Mouse (Mus musculus) neural tube, embryonic 15.5 days (tissue): ENCODE measurements at regions not wholly inside any gene's neighbourhood (a gene's known extent, or its start where the extent isn't known, plus 50 kb on each side); places are given as distances from the start of the nearest gene placed in this dataset.
A peak's percentile ranks its signal among the peaks of the same experiment; 100 is the strongest.
"Not testable (repeated sequence)": the region's sequence is repeated elsewhere in the genome, so short reads cannot be mapped to it uniquely, and the experiment has no call there.

Experiments
- ATAC-seq: fragments of 200-750 bp; cut with Nextera tagmentation; 2 replicates; pipeline ENCODE4 v1.8.0; 2017; ENCODE audit warnings: mild to moderate bottlenecking, moderate TSS enrichment, moderate library complexity; ENCODE audit not compliant: low FRiP score
- H3K27ac ChIP-seq: fragments of 300-500 bp; sonication (generic); replicated peaks from 2 replicates; pipeline ENCODE4 v1.5.1; 2015; ENCODE audit warnings: mild to moderate bottlenecking, inconsistent platforms
- H3K27me3 ChIP-seq: fragments of 300-500 bp; sonication (generic); replicated peaks from 2 replicates; pipeline ENCODE4 v1.6.1; 2015; ENCODE audit warnings: inconsistent platforms
- H3K36me3 ChIP-seq: fragments of 300-500 bp; sonication (generic); 2 replicates; pipeline ENCODE4 v1.6.1; 2015; ENCODE audit warnings: inconsistent platforms
- H3K4me1 ChIP-seq: fragments of 300-500 bp; sonication (generic); 2 replicates; pipeline ENCODE4 v1.6.1; 2015; ENCODE audit warnings: inconsistent platforms
- H3K4me2 ChIP-seq: fragments of 300-500 bp; sonication (generic); 2 replicates; pipeline ENCODE4 v1.6.1; 2015; ENCODE audit warnings: inconsistent platforms, mild to moderate bottlenecking, moderate library complexity
- H3K4me3 ChIP-seq: fragments of 300-500 bp; sonication (generic); replicated peaks from 2 replicates; pipeline ENCODE4 v1.5.1; 2015; ENCODE audit warnings: mild to moderate bottlenecking, inconsistent platforms
- H3K9ac ChIP-seq: fragments of 300-500 bp; sonication (generic); replicated peaks from 2 replicates; pipeline ENCODE4 v1.6.1; 2015; ENCODE audit warnings: mild to moderate bottlenecking, inconsistent platforms
- H3K9me3 ChIP-seq: fragments of 300-500 bp; sonication (generic); replicated peaks from 2 replicates; pipeline ENCODE4 v1.6.1; 2016; ENCODE audit warnings: inconsistent platforms
- WGBS: fragments of 180-500 bp; shearing (Covaris S2); methylation state at CpG from one replicate; pipeline ENCODE4 v1.1.7; 2015; ENCODE audit warnings: mixed read lengths; 5-methylcytosine and 5-hydroxymethylcytosine counted together

DNA sequence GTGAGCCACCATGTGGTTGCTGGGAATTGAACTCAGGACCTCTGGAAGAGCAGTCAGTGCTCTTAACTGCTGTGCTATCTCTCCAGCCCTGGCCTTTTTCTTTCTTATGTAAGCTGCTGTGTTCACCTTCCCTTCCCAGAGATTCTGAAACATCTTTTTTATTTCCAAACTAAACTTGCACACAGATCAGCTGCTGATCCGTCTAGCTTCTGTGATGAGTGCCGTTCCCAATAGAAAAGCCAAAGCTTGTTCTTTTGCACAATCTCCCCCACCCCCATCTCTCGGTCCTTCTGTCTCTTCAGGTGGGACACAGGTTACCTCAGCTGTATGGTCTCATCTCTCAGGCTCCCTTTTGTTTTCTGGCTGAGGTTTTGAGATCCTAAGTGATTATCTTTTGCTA is 191.9 kb downstream of the Tcp10c start:
- no peaks in the 10 kb centered on the region for H3K4me1 ChIP-seq
- no peaks in the 10 kb centered on the region for H3K36me3 ChIP-seq
- ATAC-seq = no peak
- no peak overlapping the region for H3K27ac ChIP-seq
- no peaks in the 10 kb centered on the region for H3K27me3 ChIP-seq
- 60% methylated on average over 3 of the region's 3 CpGs for WGBS
- H3K9me3 ChIP-seq = peaks cover 67% of the 10 kb centered on the region
- no peak overlapping the region for H3K9ac ChIP-seq
- no peak overlapping the region for H3K4me3 ChIP-seq
- no peak overlapping the region for H3K4me2 ChIP-seq

DNA sequence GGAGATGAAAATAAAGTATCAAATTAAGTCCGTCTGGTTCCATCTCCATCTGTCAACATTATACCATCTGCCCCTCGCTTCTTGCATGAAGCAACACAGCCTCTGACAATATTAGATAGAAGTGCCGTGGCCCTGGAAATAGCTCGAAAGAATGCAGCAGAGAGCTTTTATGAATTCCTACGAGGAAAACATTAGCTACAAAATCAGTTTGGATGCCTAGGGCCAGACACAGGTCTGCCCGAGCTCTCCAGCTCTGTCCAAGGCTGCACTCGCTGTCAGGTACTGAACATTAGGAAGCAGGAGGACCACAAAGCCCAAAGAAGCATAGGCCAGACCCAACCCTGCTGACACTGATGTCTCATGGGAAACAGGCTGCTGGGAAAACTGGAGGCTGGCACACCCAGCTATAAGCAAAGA is 192.3 kb downstream of the Tcp10c start:
- no peak overlapping the region for H3K4me3 ChIP-seq
- H3K4me2 ChIP-seq = no peak overlapping the region
- H3K9me3 ChIP-seq = peaks cover 63% of the 10 kb centered on the region
- H3K27me3 ChIP-seq = no peaks in the 10 kb centered on the region
- no peak overlapping the region for H3K27ac ChIP-seq
- WGBS = 81% methylated on average over 7 of the region's 7 CpGs
- H3K36me3 ChIP-seq = no peaks in the 10 kb centered on the region
- no peak for ATAC-seq
- no peaks in the 10 kb centered on the region for H3K4me1 ChIP-seq
- H3K9ac ChIP-seq = no peak overlapping the region

DNA sequence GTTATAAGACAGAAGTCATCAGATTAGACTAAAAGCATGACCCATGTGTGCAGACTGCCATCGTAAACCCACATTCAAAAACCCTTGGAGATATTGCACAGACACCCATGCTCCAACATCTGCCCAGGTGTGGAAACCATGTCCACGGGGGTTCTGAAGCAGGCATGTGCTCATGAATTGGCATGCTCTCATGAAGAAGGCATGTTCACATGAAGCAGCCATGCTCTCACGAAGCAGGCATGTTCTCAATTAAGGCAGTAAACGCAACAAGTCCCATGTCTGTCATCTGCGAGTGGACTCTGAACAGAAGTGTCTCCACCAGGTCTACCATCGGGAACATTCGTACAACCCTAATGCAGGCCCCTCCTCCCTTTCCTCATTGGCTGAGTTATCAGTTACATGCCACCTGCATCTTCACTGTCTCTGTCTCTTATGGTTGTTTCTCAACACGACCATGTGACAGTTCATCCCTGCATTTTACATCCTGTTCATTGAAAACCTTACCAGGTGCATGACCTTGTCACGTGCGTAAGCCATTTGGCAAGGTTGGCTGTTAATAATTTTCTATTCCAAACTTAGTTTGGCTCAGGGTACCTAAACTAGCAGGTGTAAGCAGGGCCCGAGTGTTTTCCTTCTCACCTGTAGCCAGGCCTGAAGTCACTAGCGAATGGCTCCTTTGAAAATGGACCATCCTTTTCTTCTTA is 193.4 kb downstream of the Tcp10c start:
- peaks cover 65% of the 10 kb centered on the region for H3K9me3 ChIP-seq
- no peak overlapping the region for H3K4me2 ChIP-seq
- H3K4me1 ChIP-seq = no peaks in the 10 kb centered on the region
- H3K9ac ChIP-seq = no peak overlapping the region
- no peak for ATAC-seq
- H3K27me3 ChIP-seq = no peaks in the 10 kb centered on the region
- 70% methylated on average over 12 of the region's 12 CpGs for WGBS
- H3K27ac ChIP-seq = no peak overlapping the region
- no peak overlapping the region for H3K4me3 ChIP-seq
- no peaks in the 10 kb centered on the region for H3K36me3 ChIP-seq

DNA sequence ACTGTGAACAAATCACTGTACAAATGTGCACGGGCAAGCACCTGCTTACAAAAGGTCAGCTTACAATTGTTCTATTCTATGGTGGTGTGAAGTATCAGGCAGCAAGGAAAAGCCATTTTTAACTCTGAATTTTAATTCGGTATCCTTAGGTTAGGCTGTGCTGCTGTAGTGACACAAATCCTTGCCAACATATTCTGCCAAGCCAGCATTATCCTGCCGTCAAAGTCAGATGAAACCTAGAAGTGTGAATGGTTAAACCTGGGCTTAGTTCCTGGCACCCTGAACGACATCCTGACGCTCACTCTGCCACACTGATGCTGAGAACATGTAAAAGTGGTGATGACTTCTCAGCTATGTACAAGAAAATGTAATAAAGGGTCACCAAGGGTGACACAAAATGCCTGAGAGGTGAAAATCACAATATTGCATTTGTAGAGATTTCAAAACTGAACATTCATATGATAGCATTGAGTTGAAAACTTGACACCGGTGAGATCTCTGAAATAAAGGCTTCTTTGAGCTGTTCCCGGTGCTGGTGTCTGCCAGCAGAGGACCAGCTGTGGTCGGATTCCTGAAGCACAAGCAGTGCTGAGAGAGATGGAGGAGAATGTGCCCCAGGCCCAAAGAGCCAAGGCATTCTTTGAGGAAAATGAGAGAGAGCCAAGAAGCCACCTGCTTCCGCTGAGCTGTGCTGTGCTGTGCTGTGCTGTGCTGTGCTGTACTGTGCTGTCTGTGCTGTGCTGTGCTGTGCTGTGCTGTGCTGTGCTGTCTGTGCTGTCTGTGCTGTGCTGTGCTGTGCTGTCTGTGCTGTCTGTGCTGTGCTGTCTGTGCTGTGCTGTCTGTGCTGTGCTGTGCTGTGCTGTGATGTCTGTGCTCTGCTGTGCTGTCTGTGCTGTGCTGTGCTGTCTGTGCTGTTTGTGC is 195.9 kb downstream of the Tcp10c start:
- no peaks in the 10 kb centered on the region for H3K36me3 ChIP-seq
- no peaks in the 10 kb centered on the region for H3K4me1 ChIP-seq
- ATAC-seq = 0 out of 2 replicates have a peak, but pooled peaks have one; percentile 56
- H3K9me3 ChIP-seq = peaks cover 53% of the 10 kb centered on the region
- H3K27ac ChIP-seq = no peak overlapping the region
- H3K27me3 ChIP-seq = no peaks in the 10 kb centered on the region
- WGBS = 72% methylated on average over 9 of the region's 9 CpGs
- H3K4me3 ChIP-seq = no peak overlapping the region
- no peak overlapping the region for H3K4me2 ChIP-seq
- H3K9ac ChIP-seq = no peak overlapping the region

DNA sequence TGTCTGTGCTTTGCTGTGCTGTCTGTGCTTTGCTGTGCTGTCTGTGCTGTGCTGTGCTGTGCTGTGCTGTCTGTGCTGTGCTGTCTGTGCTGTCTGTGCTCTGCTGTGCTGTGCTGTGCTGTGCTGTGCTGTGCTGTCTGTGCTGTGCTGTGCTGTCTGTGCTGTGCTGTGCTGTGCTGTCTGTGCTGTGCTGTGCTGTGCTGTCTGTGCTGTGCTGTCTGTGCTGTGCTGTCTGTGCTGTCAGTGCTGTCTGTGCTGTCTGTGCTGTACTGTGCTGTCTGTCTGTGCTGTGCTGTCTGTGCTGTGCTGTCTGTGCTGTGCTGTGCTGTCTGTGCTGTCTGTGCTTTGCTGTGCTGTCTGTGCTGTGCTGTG is 196.5 kb downstream of the Tcp10c start:
- H3K4me3 ChIP-seq, H3K4me2 ChIP-seq, H3K27me3 ChIP-seq, H3K9ac ChIP-seq, H3K27ac ChIP-seq, H3K36me3 ChIP-seq, H3K4me1 ChIP-seq: not testable (repeated sequence)
- peaks cover 51% of the 10 kb centered on the region for H3K9me3 ChIP-seq
- ATAC-seq = 0 out of 2 replicates have a peak, but pooled peaks have one; percentile 14

DNA sequence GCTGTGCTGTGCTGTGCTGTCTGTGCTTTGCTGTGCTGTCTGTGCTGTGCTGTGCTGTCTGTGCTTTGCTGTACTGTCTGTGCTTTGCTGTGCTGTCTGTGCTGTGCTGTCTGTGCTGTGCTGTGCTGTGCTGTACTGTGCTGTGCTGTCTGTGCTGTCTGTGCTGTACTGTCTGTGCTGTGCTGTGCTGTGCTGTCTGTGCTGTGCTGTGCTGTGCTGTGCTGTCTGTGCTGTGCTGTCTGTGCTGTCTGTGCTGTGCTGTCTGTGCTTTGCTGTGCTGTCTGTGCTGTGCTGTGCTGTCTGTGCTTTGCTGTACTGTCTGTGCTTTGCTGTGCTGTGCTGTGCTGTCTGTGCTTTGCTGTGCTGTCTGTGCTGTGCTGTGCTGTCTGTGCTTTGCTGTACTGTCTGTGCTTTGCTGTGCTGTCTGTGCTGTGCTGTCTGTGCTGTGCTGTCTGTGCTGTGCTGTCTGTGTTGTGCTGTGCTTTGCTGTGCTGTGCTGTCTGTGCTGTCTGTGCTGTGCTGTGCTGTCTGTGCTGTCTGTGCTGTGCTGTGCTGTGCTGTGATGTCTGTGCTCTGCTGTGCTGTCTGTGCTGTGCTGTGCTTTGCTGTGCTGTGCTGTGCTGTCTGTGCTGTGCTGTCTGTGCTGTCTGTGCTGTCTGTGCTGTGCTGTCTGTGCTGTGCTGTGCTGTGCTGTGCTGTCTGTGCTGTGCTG is 197.5 kb downstream of the Tcp10c start:
- H3K4me3 ChIP-seq, H3K36me3 ChIP-seq, H3K9ac ChIP-seq, H3K27ac ChIP-seq, H3K4me1 ChIP-seq, H3K27me3 ChIP-seq, H3K4me2 ChIP-seq: not testable (repeated sequence)
- H3K9me3 ChIP-seq = peaks cover 45% of the 10 kb centered on the region
- ATAC-seq = peak; percentile 49; the same call in 1 of the 2 replicates

DNA sequence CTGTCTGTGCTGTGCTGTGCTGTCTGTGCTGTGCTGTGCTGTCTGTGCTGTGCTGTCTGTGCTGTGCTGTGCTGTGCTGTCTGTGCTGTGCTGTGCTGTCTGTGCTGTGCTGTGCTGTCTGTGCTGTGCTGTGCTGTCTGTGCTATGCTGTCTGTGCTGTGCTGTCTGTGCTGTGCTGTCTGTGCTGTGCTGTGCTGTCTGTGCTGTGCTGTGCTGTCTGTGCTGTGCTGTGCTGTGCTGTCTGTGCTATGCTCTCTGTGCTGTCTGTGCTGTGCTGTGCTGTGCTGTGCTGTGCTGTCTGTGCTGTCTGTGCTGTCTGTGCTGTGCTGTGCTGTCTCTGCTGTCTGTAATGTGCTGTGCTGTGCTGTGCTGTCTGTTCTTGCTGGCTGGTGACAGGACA is 198.5 kb downstream of the Tcp10c start:
- not testable (repeated sequence) for H3K4me2 ChIP-seq, H3K36me3 ChIP-seq, H3K4me1 ChIP-seq, H3K9ac ChIP-seq, H3K27ac ChIP-seq, H3K4me3 ChIP-seq, H3K27me3 ChIP-seq
- ATAC-seq = peak; percentile 70
- peaks cover 37% of the 10 kb centered on the region for H3K9me3 ChIP-seq

DNA sequence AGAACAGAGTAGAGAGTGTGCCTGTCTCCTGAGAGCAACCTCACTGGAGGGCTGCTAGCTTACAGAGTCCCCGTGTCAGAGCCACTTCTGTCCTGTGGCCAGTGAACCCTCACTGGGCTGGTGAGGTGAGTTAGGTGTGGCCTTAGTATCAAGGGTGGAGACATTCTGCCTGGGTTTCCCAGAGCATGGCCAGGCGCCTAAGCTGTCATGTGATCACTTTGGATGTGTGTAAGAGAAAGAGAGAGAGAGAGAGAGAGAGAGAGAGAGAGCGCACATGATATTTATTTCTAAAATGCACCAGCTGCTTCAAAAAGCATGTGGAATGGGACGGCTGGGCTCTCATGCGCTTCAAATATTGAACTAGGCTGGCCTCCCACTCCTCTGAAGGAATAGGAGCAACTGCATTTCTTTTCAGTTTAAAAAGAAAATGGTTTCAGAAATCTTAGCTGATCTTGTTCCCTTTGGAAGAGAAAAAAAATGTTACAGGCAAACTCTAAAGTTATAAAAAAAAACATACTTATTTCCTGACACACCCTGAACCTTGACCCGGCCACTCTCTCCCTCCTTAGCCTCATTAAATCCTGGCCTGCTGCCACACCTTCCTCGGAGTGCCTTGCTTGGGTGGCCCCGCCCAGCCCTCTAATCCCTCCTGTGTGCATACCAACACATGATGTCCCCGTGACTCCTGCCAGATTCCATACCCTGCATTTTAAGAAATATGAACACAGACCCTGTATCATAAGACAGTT is 201.1 kb downstream of the Tcp10c start:
- not testable (repeated sequence) for H3K9ac ChIP-seq, H3K27ac ChIP-seq, H3K4me2 ChIP-seq, H3K4me3 ChIP-seq, H3K27me3 ChIP-seq, H3K36me3 ChIP-seq, ATAC-seq, H3K4me1 ChIP-seq
- H3K9me3 ChIP-seq = peaks cover 11% of the 10 kb centered on the region
- WGBS = 46% methylated on average over 9 of the region's 9 CpGs

DNA sequence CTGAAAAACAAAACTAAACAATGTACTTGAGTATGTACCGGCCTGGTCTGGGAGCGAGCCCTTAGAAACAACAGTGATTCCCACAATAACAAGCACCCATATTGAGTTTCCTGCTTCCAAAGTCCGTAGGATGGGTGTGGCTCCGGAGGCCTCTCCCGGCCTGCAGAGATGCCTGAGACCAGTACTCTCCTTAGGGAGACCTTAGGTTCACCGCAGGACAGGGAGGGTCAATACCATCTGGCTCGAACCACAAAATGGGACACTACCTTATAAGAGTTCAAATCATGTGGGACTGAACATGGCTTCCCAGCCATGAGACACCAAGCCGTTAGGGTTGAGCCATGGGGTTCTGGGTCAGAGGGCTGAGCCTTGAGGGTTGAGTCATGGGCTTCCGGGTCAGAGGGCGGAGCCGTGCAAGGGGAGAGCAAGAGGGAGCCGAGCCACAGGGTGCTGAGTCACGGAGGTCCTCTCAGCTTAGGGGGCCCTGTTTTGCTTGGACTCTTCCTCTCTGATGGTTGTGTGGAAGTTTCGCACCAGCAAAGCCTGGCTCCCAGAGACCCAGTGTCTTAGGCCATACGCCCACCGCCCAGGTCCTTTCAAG is 201.8 kb downstream of the Tcp10c start:
- not testable (repeated sequence) for H3K9ac ChIP-seq, ATAC-seq, H3K9me3 ChIP-seq, H3K4me3 ChIP-seq, H3K27me3 ChIP-seq, H3K27ac ChIP-seq, H3K36me3 ChIP-seq, H3K4me1 ChIP-seq, H3K4me2 ChIP-seq
- WGBS = 85% methylated on average over 16 of the region's 16 CpGs

DNA sequence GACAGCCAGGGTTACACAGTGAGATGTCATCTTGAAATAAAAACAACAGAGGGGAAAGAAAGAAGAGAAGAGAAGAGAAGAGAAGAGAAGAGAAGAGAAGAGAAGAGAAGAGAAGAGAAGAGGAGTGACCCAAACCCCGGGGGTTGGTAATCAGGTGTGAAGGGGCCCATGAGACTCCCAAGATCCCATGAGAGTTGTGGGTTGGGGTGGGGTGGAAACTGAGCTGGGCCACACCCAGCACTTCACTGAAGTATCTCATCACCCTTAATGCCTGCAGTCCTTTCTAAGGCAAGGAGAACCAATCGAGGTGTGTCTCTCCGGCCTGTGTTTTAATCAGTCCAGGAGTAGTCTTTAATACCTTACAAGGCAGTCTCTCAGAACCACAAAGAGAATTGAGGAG is 201.5 kb upstream of the Afdn start:
- no peak overlapping the region for H3K4me2 ChIP-seq
- no peak overlapping the region for H3K9ac ChIP-seq
- no peaks in the 10 kb centered on the region for H3K27me3 ChIP-seq
- no peaks in the 10 kb centered on the region for H3K4me1 ChIP-seq
- H3K36me3 ChIP-seq = no peaks in the 10 kb centered on the region
- H3K27ac ChIP-seq = no peak overlapping the region
- no peak overlapping the region for H3K4me3 ChIP-seq
- no peak for ATAC-seq
- no peaks in the 10 kb centered on the region for H3K9me3 ChIP-seq
- WGBS = 81% methylated on average over 3 of the region's 3 CpGs

DNA sequence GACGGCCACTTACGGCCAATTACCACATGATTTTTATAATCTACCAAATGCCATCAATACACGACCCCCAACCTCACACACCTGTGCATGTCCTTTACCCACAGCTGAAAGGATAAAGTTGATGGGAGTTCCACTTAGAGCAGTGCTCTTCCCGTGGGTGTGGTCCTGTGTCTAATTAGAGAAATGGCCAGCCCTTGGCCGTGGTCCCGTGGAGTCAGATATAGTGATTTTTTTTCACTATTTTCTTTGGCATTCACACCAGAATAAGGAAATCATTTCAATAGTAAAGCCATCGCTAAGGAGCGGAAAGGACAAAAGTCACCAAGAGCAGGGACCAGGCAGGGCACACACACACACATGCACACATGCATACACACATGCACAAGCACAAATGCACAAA is 199.0 kb upstream of the Afdn start:
- Histone ChIP-seq H3K9ac (no peak overlapping the region), H3K4me3 (no peak overlapping the region), H3K4me1 (no peaks in the 10 kb centered on the region), H3K9me3 (no peaks in the 10 kb centered on the region), H3K27me3 (no peaks in the 10 kb centered on the region), H3K4me2 (no peak overlapping the region), H3K36me3 (no peaks in the 10 kb centered on the region), H3K27ac (no peak overlapping the region)
- WGBS = 80% methylated on average over 8 of the region's 8 CpGs
- ATAC-seq = no peak
